Mouse (Mus musculus) Patski (cell line): ENCODE results near the gene Fbl. TPM values are rescaled to one million over a fixed set of nuclear protein-coding genes. Genes with fewer than 3 reads are reported as not detected.
A peak's percentile ranks its signal among the peaks of the same experiment; 100 is the strongest.
"Not testable (repeated sequence)": the region's sequence is repeated elsewhere in the genome, so short reads cannot be mapped to it uniquely, and the experiment has no call there.

Experiments used
- ATAC-seq: fragments of 100-300 bp; one replicate; pipeline ENCODE4 v1.8.0; 2021
- CTCF ChIA-PET: fragments of 350-600 bp; sonication (Branson Sonifier 250); formaldehyde crosslinking; loops from one replicate; lab custom pipeline; 2022; ENCODE audit warnings: inconsistent platforms; lab: Charles Lee
- POLR2A ChIA-PET: fragments of 350-600 bp; sonication (Branson Sonifier 250); formaldehyde crosslinking; loops from one replicate; lab custom pipeline; 2022; ENCODE audit warnings: antibody characterized with exemption, inconsistent platforms; lab: Charles Lee
- DNase-seq: peaks from one replicate; pipeline ENCODE4 v3.0.0-alpha.2; 2011; ENCODE audit warnings: low read depth, low spot score
- H3K27me3 ChIP-seq: fragments of 371-371 bp; one replicate; pipeline ENCODE4 v1.5.1; 2021
- CTCF ChIP-seq: fragments of 100-300 bp; IDR thresholded peaks from one replicate; pipeline ENCODE4 v1.5.1; 2021
- in situ Hi-C: fragments of 300-500 bp; cut with MboI; formaldehyde crosslinking; loops from 3 replicates; pipeline ENCODE4 v1.11.1; 2018; ENCODE audit warnings: low pct_unique_long_range_greater_than_20kb, mixed read lengths
- polyA plus RNA-seq: library from polyadenylated mRNA; unstranded; gene quantifications from one replicate; pipeline ENCODE4 v1.2.3, GENCODE M21; 2021

Fbl gene
- 134 TPM for polyA plus RNA-seq

GRCm38 (mm10) chr7:28169489-28170422, at the start of gene Fbl:
TSS of gene Fbl (plus strand) at chr7:28169710.
- in situ Hi-C loops: no loop called here
- TF ChIP-seq CTCF: no peak
- CTCF ChIA-PET: interaction anchor here (0.7 to 2.7 kb wide), 15 partner anchors 8 to 120 kb away, joined by 3 to 17 read pairs (median 3); partner anchors contain the start of genes Dyrk1b and Psmc4
- POLR2A ChIA-PET: interaction anchor here (0.7 to 1.8 kb wide), 6 partner anchors 9 to 134 kb away, joined by 3 to 9 read pairs (median 4); partner anchors contain the start of gene Dyrk1b
- no peaks in the 10 kb centered on the region for H3K27me3 ChIP-seq
- DNase-seq (no peak), ATAC-seq (peak; percentile 68)

DNA sequence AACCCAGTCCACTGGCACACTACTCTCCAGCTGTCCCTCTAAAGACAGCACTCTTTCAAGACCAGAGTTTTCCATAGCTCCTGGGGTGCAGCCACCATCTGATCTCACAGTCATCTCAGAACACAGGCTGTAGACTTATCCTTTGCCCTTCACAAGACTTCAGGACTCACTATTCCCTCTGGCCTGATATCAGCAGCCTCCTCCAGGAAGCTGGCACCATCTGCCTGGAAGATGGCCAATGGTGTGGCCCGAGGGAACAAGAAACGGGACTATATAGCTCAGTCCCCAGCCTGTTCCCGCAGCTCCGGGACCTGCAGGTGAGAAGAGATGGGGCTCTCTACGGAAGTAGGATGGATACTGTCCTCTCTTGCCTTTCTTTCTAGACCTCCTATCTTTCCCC, 40.3 kb upstream of the Fbl start, which contains the start of gene 9530053A07Rik:
9530053A07Rik (plus strand) TSS at position 301 of the 400 bp plus-strand sequence.
- in situ Hi-C loops: loop anchor here (25.0 kb wide), 1 partner anchor 558 kb away; the partner anchor contains the start of gene Fbxo27
- DNase-seq (no peak), ATAC-seq (no peak)
- no peak for TF ChIP-seq CTCF
- ChIA-PET CTCF (no interaction called here), POLR2A (no interaction called here)
- peaks cover 26% of the 10 kb centered on the region for H3K27me3 ChIP-seq

GRCm38 (mm10) chr7:28137613-28138012, 31.9 kb upstream of the Fbl start:
- CTCF ChIA-PET: interaction anchor here (1.8 kb wide), 1 partner anchor 11 kb away, joined by 6 read pairs; no protein-coding TSS in a partner anchor
- TF ChIP-seq CTCF: peak; percentile 82
- DNase-seq (no peak), ATAC-seq (no peak)
- in situ Hi-C loops: loop anchor here (25.0 kb wide), 1 partner anchor 550 kb away; the partner anchor contains the start of gene Fbxo27
- POLR2A ChIA-PET: no interaction called here
- peaks cover 17% of the 10 kb centered on the region for H3K27me3 ChIP-seq

DNA sequence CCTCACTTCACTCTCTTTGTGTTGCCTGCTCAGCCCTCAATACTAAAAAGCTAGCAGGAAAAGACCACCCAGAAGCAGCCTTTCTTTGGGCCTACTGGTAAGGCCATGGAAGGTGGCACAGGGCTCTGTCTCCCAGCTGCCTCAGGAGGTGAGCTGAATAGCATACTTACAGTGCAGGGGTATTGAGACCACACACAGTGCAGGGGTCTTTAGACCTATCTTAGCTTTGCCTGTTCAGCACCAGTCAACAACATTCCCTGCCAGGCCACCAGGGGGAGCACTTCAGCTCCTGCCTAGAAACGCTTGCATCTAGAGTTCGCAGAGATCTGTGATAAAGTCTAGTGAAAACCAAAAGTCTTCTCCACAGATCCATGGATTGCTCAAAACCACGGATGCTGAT, 21.2 kb upstream of the Fbl start:
- DNase-seq (no peak), ATAC-seq (peak; percentile 23)
- peaks cover 45% of the 10 kb centered on the region for H3K27me3 ChIP-seq
- ChIA-PET POLR2A (interaction anchor here (0.9 to 1.5 kb wide), 2 partner anchors 10 to 21 kb away, joined by 5 to 7 read pairs; partner anchors contain the start of gene Fbl), CTCF (interaction anchor here (0.6 to 2.6 kb wide), 15 partner anchors 10 to 155 kb away, joined by 3 to 17 read pairs (median 4); partner anchors contain the start of gene Fbl)
- peak; percentile 90 for TF ChIP-seq CTCF
- in situ Hi-C loops: loop anchor here (5.0 to 25.0 kb wide), 3 partner anchors 59 to 539 kb away; partner anchors contain the start of genes Dll3 and Fbxo27

DNA sequence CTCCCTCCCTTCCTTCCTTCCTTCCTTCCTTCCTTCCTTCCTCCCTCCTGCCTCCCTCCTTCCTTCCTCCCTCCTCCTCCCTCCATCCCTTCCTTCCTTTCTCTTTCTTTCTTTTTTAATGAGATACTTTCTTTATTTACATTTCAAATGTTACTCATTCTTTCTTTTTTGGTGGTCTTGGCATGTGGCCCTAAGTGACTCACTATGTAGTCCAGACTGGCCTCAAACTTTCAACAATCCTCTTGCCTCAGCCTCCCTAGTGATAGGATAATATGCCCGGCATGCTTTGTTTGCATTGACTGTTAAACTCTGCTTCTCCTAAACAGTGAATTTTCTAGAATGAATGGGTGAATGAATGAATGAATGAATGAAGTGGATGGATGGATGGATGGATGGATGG, 19.7 kb upstream of the Fbl start:
- ATAC-seq (no peak), DNase-seq (no peak)
- in situ Hi-C loops: loop anchor here (5.0 to 25.0 kb wide), 3 partner anchors 57 to 537 kb away; partner anchors contain the start of genes Dll3 and Fbxo27
- TF ChIP-seq CTCF: no peak
- ChIA-PET POLR2A (no interaction called here), CTCF (interaction anchor here (0.6 to 2.6 kb wide), 2 partner anchors 19 to 64 kb away, joined by 3 to 9 read pairs; no protein-coding TSS in a partner anchor)
- H3K27me3 ChIP-seq: peaks cover 30% of the 10 kb centered on the region

GRCm38 (mm10) chr7:28151584-28152221, 17.8 kb upstream of the Fbl start:
- in situ Hi-C loops: no loop called here
- DNase-seq: no peak
- TF ChIP-seq CTCF: no peak
- peaks cover 13% of the 10 kb centered on the region for H3K27me3 ChIP-seq
- CTCF ChIA-PET: interaction anchor here (0.7 to 1.8 kb wide), 4 partner anchors 8 to 22 kb away, joined by 4 to 7 read pairs (median 4); no protein-coding TSS in a partner anchor
- ATAC-seq: no peak
- POLR2A ChIA-PET: interaction anchor here (0.6 to 1.0 kb wide), 3 partner anchors 11 to 25 kb away, joined by 3 to 5 read pairs (median 4); partner anchors contain the start of gene Fbl

DNA sequence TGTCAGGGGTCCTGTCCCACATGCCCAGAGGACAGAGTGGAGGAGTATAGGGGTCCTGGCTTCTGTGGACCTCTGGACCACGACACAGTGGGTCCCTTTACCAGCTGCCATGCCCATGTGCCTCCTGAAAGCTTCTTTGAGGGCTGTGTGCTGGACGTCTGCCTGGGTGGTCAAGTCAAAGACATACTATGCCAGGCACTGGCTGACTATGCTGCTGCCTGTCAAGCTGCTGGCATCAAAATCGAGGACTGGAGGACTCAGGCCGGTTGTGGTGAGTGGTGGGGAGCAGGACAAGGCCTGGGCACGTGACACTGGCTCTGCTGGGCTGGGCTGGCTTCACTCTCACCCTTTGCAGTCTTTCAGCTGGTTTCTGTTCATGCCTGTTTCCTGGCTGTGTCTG, 15.9 kb upstream of the Fbl start:
- DNase-seq, H3K27me3 ChIP-seq, CTCF ChIA-PET, ATAC-seq, in situ Hi-C loops, POLR2A ChIA-PET: not testable (repeated sequence)

DNA sequence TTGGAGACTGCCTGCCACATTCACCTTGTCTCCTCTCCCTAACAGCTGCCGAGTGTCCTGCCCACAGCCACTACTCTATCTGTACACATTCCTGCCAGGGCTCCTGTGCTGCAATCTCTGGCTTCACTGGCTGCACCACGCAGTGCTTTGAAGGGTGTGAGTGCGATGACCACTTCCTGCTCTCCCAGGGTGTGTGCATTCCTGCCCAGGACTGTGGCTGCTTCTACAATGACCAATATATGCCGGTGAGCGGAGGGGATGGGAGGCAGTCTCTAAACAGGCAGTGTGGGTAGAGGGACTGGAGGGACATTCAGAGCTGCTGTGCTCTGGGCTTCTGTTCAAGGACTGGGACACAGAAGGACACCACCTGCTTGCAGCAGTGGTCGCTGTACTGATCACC, 10.2 kb upstream of the Fbl start:
- DNase-seq: no peak
- peak; percentile 93 for ATAC-seq
- CTCF ChIA-PET: interaction anchor here (0.9 to 2.2 kb wide), 2 partner anchors 10 to 11 kb away, joined by 3 to 8 read pairs; no protein-coding TSS in a partner anchor
- in situ Hi-C loops: no loop called here
- no peak for TF ChIP-seq CTCF
- no peaks in the 10 kb centered on the region for H3K27me3 ChIP-seq
- POLR2A ChIA-PET: interaction anchor here (1.1 kb wide), 1 partner anchor 9 kb away, joined by 4 read pairs; no protein-coding TSS in a partner anchor

DNA sequence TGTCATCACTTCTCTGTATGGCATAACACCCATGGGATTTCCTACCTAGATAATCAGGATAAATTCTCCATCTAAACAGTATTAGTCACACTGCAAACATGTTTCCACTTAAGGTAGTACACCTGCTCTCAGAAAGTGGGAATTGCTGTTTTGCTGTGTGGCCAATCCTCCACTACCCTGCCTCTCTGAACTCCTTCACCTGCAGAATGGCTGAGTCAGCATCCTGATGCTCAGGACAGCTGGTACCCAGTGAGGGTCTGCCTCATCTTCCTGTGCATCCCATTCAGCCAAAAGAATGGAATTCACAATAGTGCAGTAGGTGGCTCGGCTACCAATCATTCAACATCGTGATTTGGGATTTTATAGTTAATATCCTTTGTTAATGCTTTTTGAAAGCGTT, 9.6 kb upstream of the Fbl start:
- no peak for ATAC-seq
- no peak for DNase-seq
- H3K27me3 ChIP-seq: no peaks in the 10 kb centered on the region
- CTCF ChIA-PET: interaction anchor here (0.9 to 2.2 kb wide), 2 partner anchors 9 to 12 kb away, joined by 3 to 8 read pairs; no protein-coding TSS in a partner anchor
- TF ChIP-seq CTCF: no peak
- in situ Hi-C loops: no loop called here
- POLR2A ChIA-PET: no interaction called here
